Comparison of ENCODE assay signal across 13 mouse cellular contexts in genomic region chr11:80485622-80486206, GRCm38 (mm10). TPM values are rescaled to one million over a fixed set of nuclear protein-coding genes. Genes with fewer than 3 reads are reported as not detected.
A peak's percentile ranks its signal among the peaks of the same experiment; 100 is the strongest.
DNase-seq lines count a peak whose midpoint lies in the region; ATAC-seq and TF ChIP-seq lines count a peak whose summit lies in the region.
"Had no signal": no experiment of that assay in that cellular context is flagged by ENCODE, and none has a peak within 500 bp of the region (broad histone marks: within the 10 kb centered on the region; RNA-seq: fewer than 3 reads in every experiment).

No protein-coding gene starts in this region.

- WGBS in embryonic facial prominence, embryonic 13.5 days: 72% methylated on average over 10 of the region's 10 CpGs
- 82% methylated on average over 10 of the region's 10 CpGs for WGBS in embryonic facial prominence, embryonic 10.5 days
- 79% methylated on average over 10 of the region's 10 CpGs for WGBS in midbrain, embryonic 14.5 days

- no peak for DNase-seq in embryonic facial prominence, embryonic 10.5 days (ENCODE audit: low spot score)
- DNase-seq in left cerebral cortex, adult 2 months (ENCODE audit: extremely low spot score in 1 of 2, low spot score in 2 of 2): no peak
- no peak for DNase-seq in left cerebral cortex, postnatal 14 days (ENCODE audit: low spot score in 2 of 2)
- peak; percentile 62 for DNase-seq in MN1 (ENCODE audit: low spot score)
- no peak for DNase-seq in midbrain, embryonic 14.5 days
- DNase-seq in kidney, postnatal 14 days: no peak
- DNase-seq in adrenal gland, postnatal 25 days: no peak
- DNase-seq: layer of hippocampus, adult 9-11 months; lung, adult 18-20 months; retina, postnatal 1 day had no signal

- no peak for ATAC-seq in embryonic facial prominence, embryonic 13.5 days (ENCODE audit: insufficient number of reproducible peaks, insufficient read depth, low FRiP score, low TSS enrichment, low read depth)
- ATAC-seq in midbrain, embryonic 14.5 days (ENCODE audit: low FRiP score, low TSS enrichment): no peak
- ATAC-seq: activated CD4-positive, CD25-positive, alpha-beta regulatory T cell, adult 4 months had no signal

- H3K4me3 ChIP-seq in embryonic facial prominence, embryonic 13.5 days: no peak overlapping the region
- H3K4me3 ChIP-seq in embryonic facial prominence, embryonic 10.5 days: no peak overlapping the region
- H3K4me3 ChIP-seq in left cerebral cortex, adult 2 months: no peak overlapping the region
- no peak overlapping the region for H3K4me3 ChIP-seq in midbrain, embryonic 14.5 days (replicated peaks; ENCODE audit: low read depth, low read length)
- H3K4me3 ChIP-seq: limb, embryonic 12.5 days had no signal

- peaks cover 11% of the 10 kb centered on the region for H3K36me3 ChIP-seq in embryonic facial prominence, embryonic 13.5 days
- no peaks in the 10 kb centered on the region for H3K36me3 ChIP-seq in embryonic facial prominence, embryonic 10.5 days (replicated peaks)
- H3K36me3 ChIP-seq in midbrain, embryonic 14.5 days (ENCODE audit: control insufficient read depth, insufficient read depth, low read length): peaks cover 8% of the 10 kb centered on the region; the same call in 1 of the 2 replicates
- H3K36me3 ChIP-seq: limb, embryonic 12.5 days had no signal

- no peaks in the 10 kb centered on the region for H3K9me3 ChIP-seq in embryonic facial prominence, embryonic 13.5 days
- H3K9me3 ChIP-seq in embryonic facial prominence, embryonic 10.5 days: no peaks in the 10 kb centered on the region
- no peaks in the 10 kb centered on the region for H3K9me3 ChIP-seq in midbrain, embryonic 14.5 days (ENCODE audit: control insufficient read depth, low read length)
- H3K9me3 ChIP-seq: limb, embryonic 12.5 days had no signal

- intact Hi-C loops in left cerebral cortex, adult 2 months (cut with DNase I): loop anchor here (1.0 to 5.0 kb wide), 5 partner anchors 33 to 129 kb away; no protein-coding TSS in a partner anchor
- intact Hi-C loops in left cerebral cortex, postnatal 14 days (cut with DNase I): loop anchor here (2.0 to 5.0 kb wide), 2 partner anchors 77 to 117 kb away; no protein-coding TSS in a partner anchor

- no peaks in the 10 kb centered on the region for H3K27me3 ChIP-seq in embryonic facial prominence, embryonic 13.5 days
- H3K27me3 ChIP-seq in embryonic facial prominence, embryonic 10.5 days (replicated peaks; ENCODE audit: low read depth, poor library complexity, severe bottlenecking): peaks cover 16% of the 10 kb centered on the region; the same call in 1 of the 2 replicates
- no peaks in the 10 kb centered on the region for H3K27me3 ChIP-seq in midbrain, embryonic 14.5 days (ENCODE audit: control insufficient read depth, insufficient read depth, low read length)
- H3K27me3 ChIP-seq: limb, embryonic 12.5 days had no signal

- H3K4me1 ChIP-seq in embryonic facial prominence, embryonic 13.5 days: peaks cover 42% of the 10 kb centered on the region
- peaks cover 62% of the 10 kb centered on the region for H3K4me1 ChIP-seq in embryonic facial prominence, embryonic 10.5 days
- H3K4me1 ChIP-seq in midbrain, embryonic 14.5 days (ENCODE audit: control insufficient read depth, insufficient read depth, low read length): peaks cover 81% of the 10 kb centered on the region

- no peak for TF ChIP-seq CTCF in left cerebral cortex, adult 2 months (IDR thresholded peaks at IDR 0.05)

- H3K27ac ChIP-seq in embryonic facial prominence, embryonic 13.5 days: no peak overlapping the region
- H3K27ac ChIP-seq in embryonic facial prominence, embryonic 10.5 days (replicated peaks): no peak overlapping the region
- peak overlapping the region; percentile 92 for H3K27ac ChIP-seq in left cerebral cortex, adult 2 months
- peak overlapping the region; percentile 87; the same call in 1 of the 2 replicates for H3K27ac ChIP-seq in midbrain, embryonic 14.5 days (replicated peaks; ENCODE audit: low read depth, low read length)
- H3K27ac ChIP-seq: limb, embryonic 12.5 days had no signal

- no peak overlapping the region for H3K4me2 ChIP-seq in embryonic facial prominence, embryonic 13.5 days
- H3K4me2 ChIP-seq in midbrain, embryonic 14.5 days (ENCODE audit: low read length): no peak overlapping the region
- H3K4me2 ChIP-seq: limb, embryonic 12.5 days had no signal

- H3K9ac ChIP-seq in embryonic facial prominence, embryonic 13.5 days: 0 out of 2 replicates have a peak overlapping the region, but pooled peaks have one; percentile 36
- no peak overlapping the region for H3K9ac ChIP-seq in midbrain, embryonic 14.5 days (replicated peaks; ENCODE audit: low read length)
- H3K9ac ChIP-seq: limb, embryonic 12.5 days had no signal

RNA-seq across cellular contexts. Expression of gene Cdk5r1, which starts 8.9 kb away (rescaled TPM):
- polyA plus RNA-seq in embryonic facial prominence, embryonic 13.5 days (2015; fragmentation: Nextera tagmentation; extraction: Ambion mirVana): 3.7 and 4.0 TPM in 2 replicates
- polyA plus RNA-seq in embryonic facial prominence, embryonic 10.5 days (2016; fragmentation: Nextera tagmentation; extraction: Ambion mirVana): 4.1 and 4.8 TPM in 2 replicates
- 100 to 1,000 TPM; 329 to 334 TPM for total RNA-seq in left cerebral cortex, adult 2 months (2021)
- total RNA-seq in left cerebral cortex, postnatal 14 days (2021): 100 to 1,000 TPM; 359 to 367 TPM
- polyA plus RNA-seq in midbrain, embryonic 14.5 days (2014; fragmentation: Nextera tagmentation; extraction: Ambion mirVana): 103 and 134 TPM in 2 replicates
- total RNA-seq in adrenal gland, postnatal 25 days (2021): 2.7 and 3.2 TPM in 2 replicates

RNA-seq across cellular contexts. Expression of gene Psmd11, which starts 57.3 kb away (rescaled TPM):
- polyA plus RNA-seq in embryonic facial prominence, embryonic 13.5 days (2015; fragmentation: Nextera tagmentation; extraction: Ambion mirVana): 288 and 317 TPM in 2 replicates
- polyA plus RNA-seq in embryonic facial prominence, embryonic 10.5 days (2016; fragmentation: Nextera tagmentation; extraction: Ambion mirVana): 387 and 388 TPM in 2 replicates
- 100 to 1,000 TPM; 102 to 103 TPM for total RNA-seq in left cerebral cortex, adult 2 months (2021)
- 100 to 1,000 TPM in 1 of 2 experiments, 10 to 100 TPM in 1; 99.3 to 100 TPM for total RNA-seq in left cerebral cortex, postnatal 14 days (2021)
- 266 and 299 TPM in 2 replicates for polyA plus RNA-seq in midbrain, embryonic 14.5 days (2014; fragmentation: Nextera tagmentation; extraction: Ambion mirVana)
- 151 and 166 TPM in 2 replicates for total RNA-seq in adrenal gland, postnatal 25 days (2021)

Comparison
In these comparisons a context has a peak if more than half of its experiments do, and no peak if none do; other contexts are left out.
1. H3K27ac ChIP-seq: peak in left cerebral cortex, adult 2 months (single experiment) and midbrain, embryonic 14.5 days (single experiment); none in embryonic facial prominence, embryonic 13.5 days (single experiment) and embryonic facial prominence, embryonic 10.5 days (single experiment).
2. RNA of gene Cdk5r1, which starts 8.9 kb away (total RNA-seq): 359 to 367 TPM in left cerebral cortex, postnatal 14 days and 329 to 334 TPM in left cerebral cortex, adult 2 months; 2.7 to 3.2 TPM in adrenal gland, postnatal 25 days; every median in the first group is over 10 times any median in the second.